Mouse (Mus musculus) adrenal gland, postnatal 14 days (tissue): Measurements from ENCODE around the gene Chd1l. TPM values are rescaled to one million over a fixed set of nuclear protein-coding genes. Genes with fewer than 3 reads are reported as not detected.

Source experiments
- DNase-seq: peaks from one replicate; pipeline ENCODE4 v3.0.0; 2021; ENCODE audit warnings: mixed read lengths
- long read RNA-seq, 2 experiments: library from polyadenylated mRNA; stranded (forward); transcript quantifications; one replicate each; pipeline ENCODE4 v2.0.0; 2021
- total RNA-seq: library from RNA; stranded (reverse); gene quantifications from 2 replicates; pipeline ENCODE4 v1.2.3, GENCODE M21; 2021

Chd1l gene
- total RNA-seq, result 12.0 and 13.3 TPM in 2 replicates
- long read RNA-seq, experiment 1, transcript Chd1l-201 (23 exons, 3,008 nt), result major isoform, 21 of 49 reads
- long read RNA-seq, experiment 1, partial matches to known transcripts, result 7 of 49 reads
- long read RNA-seq, experiment 1, other reads (novel, unspliced or antisense), result 21 of 49 reads
- long read RNA-seq, experiment 2, transcript Chd1l-201 (23 exons, 3,008 nt), result major isoform, 10 of 24 reads
- long read RNA-seq, experiment 2, partial matches to known transcripts, result 2 of 24 reads
- long read RNA-seq, experiment 2, other reads (novel, unspliced or antisense), result 12 of 24 reads

DNA sequence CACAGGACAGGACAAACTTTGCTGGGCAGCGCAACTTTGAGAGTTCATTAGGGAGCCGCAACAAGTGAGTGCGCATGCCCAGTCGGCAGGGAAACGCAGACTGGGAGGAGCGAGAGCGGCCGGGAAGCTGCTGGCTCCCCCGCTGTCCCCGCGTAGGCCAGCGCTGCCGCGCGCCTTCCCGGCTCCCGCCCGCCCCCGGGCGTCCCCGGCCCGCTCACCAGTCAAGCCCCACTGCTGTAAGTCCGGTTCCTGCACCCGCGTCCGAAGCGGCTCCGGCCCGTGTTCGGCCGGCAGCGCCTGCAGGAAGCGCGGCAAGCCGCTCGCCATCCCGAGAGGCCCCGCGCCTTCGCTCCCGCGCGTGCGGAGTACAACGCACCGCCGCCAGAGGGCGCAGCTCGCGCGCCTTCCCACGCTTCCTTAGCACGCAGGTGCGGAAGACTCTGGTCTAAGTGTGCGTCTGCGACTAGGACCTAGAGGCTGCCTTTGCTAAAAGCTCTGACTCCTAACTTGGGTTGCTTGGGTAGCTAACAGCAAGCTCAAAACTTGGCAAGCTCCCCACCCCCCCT is at the start of gene Chd1l:
Gene Chd1l (minus strand): TSS at position 359 of the 566 bp plus-strand sequence.
- DNase-seq, result peak; percentile 95

DNA sequence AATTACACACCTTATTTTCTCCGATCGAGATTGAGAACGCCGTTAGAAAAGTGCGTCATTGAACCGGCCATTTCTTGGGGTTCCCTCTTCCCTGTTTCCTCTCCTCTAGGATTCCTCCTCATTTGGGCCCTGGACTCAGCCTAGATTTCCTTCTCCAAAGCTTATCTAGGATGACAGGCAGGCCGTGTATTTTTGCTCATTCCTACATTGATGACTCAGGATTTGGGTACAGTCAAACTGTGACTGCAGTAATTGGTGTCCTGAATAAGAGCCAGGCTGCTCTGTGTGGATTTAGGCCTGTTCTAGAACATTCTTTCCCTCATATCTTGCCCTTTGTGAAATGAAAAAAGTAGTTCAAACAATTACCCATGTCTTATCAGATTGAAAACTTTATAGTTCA is 49.7 kb upstream of the Chd1l start:
- peak; percentile 19 for DNase-seq

DNA sequence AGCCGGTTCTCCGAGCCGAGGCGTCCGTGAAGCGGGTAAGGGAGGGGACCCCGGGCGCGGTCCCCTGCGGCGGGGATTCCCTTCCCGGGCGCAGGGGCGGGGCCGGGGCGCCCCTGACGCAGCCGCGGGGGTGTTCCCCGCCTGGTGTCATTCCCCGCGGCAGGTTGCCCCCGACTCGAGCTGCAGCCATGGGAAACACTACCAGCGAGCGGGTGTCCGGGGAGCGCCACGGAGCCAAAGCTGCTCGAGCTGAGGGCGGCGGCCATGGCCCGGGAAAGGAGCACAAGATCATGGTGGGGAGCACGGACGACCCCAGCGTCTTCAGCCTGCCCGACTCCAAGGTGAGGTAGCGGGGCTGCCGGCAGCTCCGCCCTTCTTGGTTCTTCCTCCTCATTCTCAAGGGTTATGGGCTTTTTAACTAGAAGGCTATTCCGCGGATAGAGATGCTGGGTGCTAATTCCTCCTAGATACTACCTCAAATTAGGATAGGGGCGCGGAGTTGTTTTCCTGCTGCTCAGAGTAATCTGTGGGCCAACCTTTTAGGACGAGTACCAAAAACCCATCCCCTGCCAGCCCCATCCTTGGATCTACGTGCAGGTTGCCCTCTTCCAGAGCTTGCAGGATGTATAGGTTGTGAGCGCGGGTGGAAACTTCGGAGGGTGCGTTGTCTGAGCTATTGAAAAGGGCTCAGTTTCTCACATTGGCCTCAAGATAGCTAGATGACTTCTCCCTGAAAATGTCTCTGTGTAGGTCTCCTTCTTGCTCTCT is 48.6 kb upstream of the Chd1l start:
- no peak for DNase-seq

- peak; percentile 100 for DNase-seq
Observed at GRCm38 (mm10) chr3:97657655-97658411, 47.8 kb upstream of the Chd1l start, which contains the start of gene Prkab2. Gene Prkab2 (plus strand): TSS chr3:97658193.

GRCm38 (mm10) chr3:97654901-97655300 is 44.9 kb upstream of the Chd1l start:
- peak; percentile 44 for DNase-seq

GRCm38 (mm10) chr3:97653781-97654180 is 43.8 kb upstream of the Chd1l start:
- no peak for DNase-seq

DNA sequence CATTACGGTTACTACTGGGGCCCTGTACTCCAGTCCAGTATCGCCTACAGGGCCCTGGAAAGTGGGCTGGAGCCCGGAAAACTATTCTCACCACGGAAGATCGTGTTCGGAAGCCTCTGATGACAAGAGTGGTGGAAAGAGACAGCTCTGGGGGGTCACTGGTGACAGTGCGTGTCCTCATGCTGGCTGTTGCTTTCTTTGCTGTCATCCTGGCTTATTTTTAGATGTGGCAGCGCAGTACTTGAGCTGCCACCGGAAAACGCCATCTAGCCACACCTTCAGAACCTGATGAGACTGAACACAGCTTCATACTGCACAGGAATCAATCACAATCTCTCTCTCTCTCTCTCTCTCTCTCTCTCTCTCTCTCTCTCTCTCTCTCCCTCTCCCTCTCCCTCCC is 41.6 kb upstream of the Chd1l start:
- no peak for DNase-seq

- DNase-seq, result no peak
Observed at GRCm38 (mm10) chr3:97649469-97649868, 39.5 kb upstream of the Chd1l start.

- DNase-seq, result no peak
Observed at GRCm38 (mm10) chr3:97649022-97649421, 39.0 kb upstream of the Chd1l start.

- no peak for DNase-seq
Observed at GRCm38 (mm10) chr3:97648518-97648917, 38.5 kb upstream of the Chd1l start.

DNA sequence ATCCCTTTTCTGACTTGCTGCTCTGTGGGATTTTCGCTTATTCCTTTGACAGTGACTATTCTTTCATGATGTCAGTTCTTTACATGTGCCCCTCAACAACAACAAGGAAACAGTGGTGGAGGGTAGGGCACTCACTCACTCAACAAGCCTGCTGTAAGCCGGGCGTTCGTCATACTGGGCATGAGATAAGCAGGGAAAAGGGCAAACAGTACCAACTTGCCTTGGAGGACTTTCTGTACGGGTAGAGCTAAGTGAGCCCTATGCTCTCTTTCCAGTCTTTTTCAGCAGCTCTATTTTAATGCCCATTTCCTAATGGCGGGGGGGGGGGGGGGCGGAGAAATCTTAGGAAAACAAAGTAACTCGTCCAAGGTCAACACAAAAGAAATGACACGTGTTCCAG is 32.0 kb upstream of the Chd1l start:
- no peak for DNase-seq

GRCm38 (mm10) chr3:97641396-97641795 is 31.4 kb upstream of the Chd1l start:
- DNase-seq, result no peak

- DNase-seq, result peak; percentile 57
Observed at GRCm38 (mm10) chr3:97634288-97634761, 24.3 kb upstream of the Chd1l start.

DNA sequence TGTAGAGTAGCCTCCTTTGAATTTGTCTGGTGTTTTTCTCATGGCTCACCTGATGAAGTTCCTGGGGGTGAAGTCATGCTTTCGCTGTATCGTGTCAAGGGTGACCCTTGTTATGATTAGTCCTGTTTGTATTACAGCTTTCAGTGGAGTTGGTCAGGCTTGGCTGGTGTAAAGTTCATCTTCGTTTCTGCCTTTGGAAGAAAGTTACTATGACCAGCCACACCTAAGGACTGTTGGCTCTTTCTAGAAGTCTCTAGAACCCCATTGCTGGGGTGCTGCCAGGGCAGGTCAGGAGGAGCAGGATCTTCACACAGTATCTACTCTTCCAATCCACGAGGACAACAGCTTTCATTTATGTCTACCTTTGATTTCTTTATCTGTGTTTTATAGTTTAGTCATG is 23.5 kb upstream of the Chd1l start:
- DNase-seq, result no peak

DNA sequence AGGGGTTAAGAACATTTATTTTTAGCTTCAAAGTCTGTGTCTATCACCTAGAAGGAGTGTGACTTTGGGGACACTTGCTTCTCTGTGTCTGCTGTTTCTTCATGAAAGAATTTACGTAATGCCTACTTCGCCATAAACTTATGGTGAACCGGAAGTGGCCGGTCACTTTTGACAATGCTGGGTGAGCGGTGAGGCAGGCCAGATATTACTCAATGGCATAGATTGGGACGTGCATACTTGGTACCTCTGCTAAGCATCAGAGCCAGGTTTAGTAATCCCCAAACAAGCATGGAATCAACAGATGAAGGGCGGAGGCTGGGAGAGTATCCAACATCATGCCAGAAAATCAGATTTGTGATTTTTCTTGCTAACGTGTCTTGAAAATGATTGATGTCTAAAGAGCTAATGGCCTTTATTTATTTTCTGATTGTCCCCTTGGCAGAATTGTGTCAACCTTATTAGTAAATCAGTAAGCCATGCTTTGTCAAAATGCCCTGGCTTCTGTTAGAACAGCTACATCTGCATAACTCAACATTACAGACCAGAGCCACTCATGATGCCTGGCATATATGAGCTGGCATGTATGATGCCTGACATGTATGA is 21.4 kb upstream of the Chd1l start:
- DNase-seq, result no peak

GRCm38 (mm10) chr3:97630746-97631145 is 20.7 kb upstream of the Chd1l start:
- no peak for DNase-seq

GRCm38 (mm10) chr3:97629941-97630340 is 19.9 kb upstream of the Chd1l start:
- no peak for DNase-seq

DNA sequence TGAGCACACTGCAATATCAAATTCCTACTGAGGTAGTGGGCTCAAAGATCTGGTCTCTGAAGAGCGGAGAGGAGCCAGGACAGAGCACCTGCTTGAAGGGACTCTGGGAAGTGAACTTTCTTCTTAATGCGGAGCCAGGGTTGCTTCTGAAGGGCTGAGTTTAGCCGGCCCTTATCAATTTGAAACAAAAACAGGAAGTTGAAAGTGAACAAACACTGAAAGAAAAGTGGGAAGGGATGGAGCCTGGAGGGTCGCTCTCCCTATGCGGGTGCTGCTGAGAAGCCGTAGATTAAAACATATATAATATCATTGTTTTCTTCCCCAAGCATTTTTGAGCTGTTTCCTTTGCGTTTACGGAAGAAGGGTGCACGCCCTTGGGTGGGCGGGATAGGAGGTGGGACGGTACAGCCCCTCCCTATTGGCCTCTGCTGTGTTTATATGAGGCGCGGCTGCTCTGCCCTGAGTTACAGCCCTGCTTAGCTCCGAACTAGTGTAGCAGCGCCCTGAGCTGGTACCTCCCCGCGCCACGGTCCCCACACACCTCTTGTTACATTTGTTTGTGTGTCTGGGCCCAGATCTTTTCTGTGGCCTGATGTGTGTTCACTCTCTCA is 18.5 kb upstream of the Chd1l start, which contains the start of gene Fmo5:
Gene Fmo5 (plus strand): TSS at position 414 of the 611 bp plus-strand sequence.
- peak; percentile 84 for DNase-seq

DNA sequence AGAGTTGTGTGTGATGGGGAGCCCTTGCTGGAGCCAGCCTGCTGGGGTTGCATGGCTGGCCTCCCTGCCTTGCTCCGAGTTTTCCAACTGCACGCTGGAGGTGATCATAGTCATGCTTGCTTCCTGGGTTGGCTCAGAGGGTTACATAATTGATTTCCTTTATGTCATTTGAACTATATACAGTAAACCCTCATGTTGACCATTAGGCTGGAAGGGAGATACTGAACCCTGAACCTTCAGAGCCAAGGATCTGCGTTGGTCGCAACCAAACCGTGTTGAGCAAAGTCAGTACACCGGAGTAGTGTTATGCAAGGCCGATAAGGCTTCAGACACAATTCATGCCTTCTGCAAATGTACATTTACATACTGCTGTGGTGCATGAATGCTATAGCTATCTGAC is 17.9 kb upstream of the Chd1l start:
- no peak for DNase-seq

- DNase-seq, result no peak
Observed at GRCm38 (mm10) chr3:97624611-97625010, 14.6 kb upstream of the Chd1l start.

DNA sequence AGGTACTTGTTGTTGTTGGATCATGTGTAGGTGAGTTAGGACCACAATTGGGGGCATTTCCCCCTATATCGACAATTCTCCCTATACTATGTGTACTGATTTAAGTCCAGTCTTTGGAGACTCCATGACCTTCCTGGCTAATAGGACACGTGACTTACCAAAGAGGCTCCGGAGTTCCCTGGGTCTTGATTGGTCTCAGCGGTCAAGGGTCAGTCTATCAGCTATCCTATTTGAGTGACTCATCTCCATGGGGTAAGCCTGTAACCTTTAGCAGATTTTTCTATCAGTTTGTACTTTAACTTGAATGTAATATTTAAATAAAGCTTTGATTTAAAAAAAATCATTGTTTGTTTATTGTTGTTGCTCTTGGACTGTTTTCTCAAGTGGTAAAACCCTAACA is 10.7 kb upstream of the Chd1l start:
- no peak for DNase-seq
